Mouse (Mus musculus): Measurements from ENCODE around the gene Palld. TPM values are rescaled to one million over a fixed set of nuclear protein-coding genes. Genes with fewer than 3 reads are reported as not detected.

Palld gene
- polyA plus RNA-seq, 1 experiment from 2014 or later, result 123 TPM

GRCm38 (mm10) chr8:61556219-61556618 is 346.3 kb downstream of the Palld start:
- WGBS, result 60% methylated on average over 8 of the region's 8 CpGs
- no peak overlapping the region for H3K27ac ChIP-seq

GRCm38 (mm10) chr8:61555343-61555742 is 347.1 kb downstream of the Palld start:
- H3K4me2 ChIP-seq, result no peak overlapping the region
- H3K9me3 ChIP-seq, result 0 out of 2 replicates have a peak, but pooled peaks cover under 1% of the 10 kb centered on the region
- no peaks in the 10 kb centered on the region for H3K27me3 ChIP-seq
- 60% methylated on average over 6 of the region's 6 CpGs for WGBS
- ATAC-seq (ENCODE audit: insufficient number of reproducible peaks, low FRiP score, low TSS enrichment, low read depth), result no peak
- H3K27ac ChIP-seq, result no peak overlapping the region
- H3K36me3 ChIP-seq, result peaks cover under 1% of the 10 kb centered on the region
- no peak overlapping the region for H3K4me3 ChIP-seq
- H3K4me1 ChIP-seq, result peaks cover 8% of the 10 kb centered on the region
- H3K9ac ChIP-seq, result no peak overlapping the region

More at GRCm38 (mm10) chr8:61556219-61556618, 346.3 kb downstream of the Palld start:
- H3K9me3 ChIP-seq, result no peaks in the 10 kb centered on the region
- peaks cover 11% of the 10 kb centered on the region for H3K4me1 ChIP-seq
- ATAC-seq (ENCODE audit: insufficient number of reproducible peaks, low FRiP score, low TSS enrichment, low read depth), result no peak
- H3K9ac ChIP-seq, result no peak overlapping the region
- H3K27me3 ChIP-seq, result no peaks in the 10 kb centered on the region
- no peak overlapping the region for H3K4me3 ChIP-seq
- no peak overlapping the region for H3K4me2 ChIP-seq
- H3K36me3 ChIP-seq, result no peaks in the 10 kb centered on the region

- no peak overlapping the region; the same call in 1 of the 2 replicates for H3K27ac ChIP-seq
- H3K36me3 ChIP-seq, result peaks cover 24% of the 10 kb centered on the region
- WGBS, result 81% methylated on average over 8 of the region's 8 CpGs
- no peaks in the 10 kb centered on the region for H3K27me3 ChIP-seq
- H3K9me3 ChIP-seq, result peaks cover 12% of the 10 kb centered on the region; the same call in 1 of the 2 replicates
- no peak overlapping the region for H3K9ac ChIP-seq
- H3K4me1 ChIP-seq, result peaks cover 3% of the 10 kb centered on the region; the same call in 1 of the 2 replicates
- ATAC-seq (ENCODE audit: insufficient number of reproducible peaks, low FRiP score, low TSS enrichment, low read depth), result no peak
- H3K4me3 ChIP-seq, result no peak overlapping the region
- no peak overlapping the region for H3K4me2 ChIP-seq
These were observed 349.6 kb downstream of the Palld start for GRCm38 (mm10) chr8:61552755-61553402.

- peaks cover 12% of the 10 kb centered on the region; the same call in 1 of the 2 replicates for H3K9me3 ChIP-seq
- H3K36me3 ChIP-seq, result peaks cover 29% of the 10 kb centered on the region
- ATAC-seq (ENCODE audit: insufficient number of reproducible peaks, low FRiP score, low TSS enrichment, low read depth), result 0 out of 2 replicates have a peak, but pooled peaks have one; percentile 24
- H3K27me3 ChIP-seq, result no peaks in the 10 kb centered on the region
- no peak overlapping the region for H3K4me2 ChIP-seq
- peaks cover 3% of the 10 kb centered on the region; the same call in 1 of the 2 replicates for H3K4me1 ChIP-seq
- H3K9ac ChIP-seq, result no peak overlapping the region
- H3K4me3 ChIP-seq, result no peak overlapping the region
- H3K27ac ChIP-seq, result no peak overlapping the region; the same call in 1 of the 2 replicates
- 34% methylated on average over 6 of the region's 6 CpGs for WGBS
These were observed 350.3 kb downstream of the Palld start for GRCm38 (mm10) chr8:61552221-61552620.

- no peak overlapping the region for H3K9ac ChIP-seq
- ATAC-seq (ENCODE audit: insufficient number of reproducible peaks, low FRiP score, low TSS enrichment, low read depth), result no peak
- WGBS, result 54% methylated on average over 27 of the region's 27 CpGs
- no peak overlapping the region for H3K4me3 ChIP-seq
- no peak overlapping the region for H3K27ac ChIP-seq
- H3K9me3 ChIP-seq, result peaks cover 12% of the 10 kb centered on the region; the same call in 1 of the 2 replicates
- H3K27me3 ChIP-seq, result no peaks in the 10 kb centered on the region
- no peak overlapping the region for H3K4me2 ChIP-seq
- H3K4me1 ChIP-seq, result peaks cover 3% of the 10 kb centered on the region; the same call in 1 of the 2 replicates
- peaks cover 38% of the 10 kb centered on the region for H3K36me3 ChIP-seq
These were observed 352.3 kb downstream of the Palld start for GRCm38 (mm10) chr8:61550006-61550748.

- no peaks in the 10 kb centered on the region for H3K27me3 ChIP-seq
- whole genome bisulfite sequencing, result 75% methylated on average over 41 of the region's 41 CpGs
- H3K36me3 ChIP-seq, result peaks cover 43% of the 10 kb centered on the region
- no peak overlapping the region for H3K9ac ChIP-seq
- H3K4me2 ChIP-seq, result no peak overlapping the region
- H3K4me3 ChIP-seq, result no peak overlapping the region
- peaks cover 3% of the 10 kb centered on the region; the same call in 1 of the 2 replicates for H3K4me1 ChIP-seq
- ATAC-seq (ENCODE audit: insufficient number of reproducible peaks, low FRiP score, low TSS enrichment, low read depth), result no peak
- H3K27ac ChIP-seq, result no peak overlapping the region
- peaks cover 12% of the 10 kb centered on the region; the same call in 1 of the 2 replicates for H3K9me3 ChIP-seq
These were observed 352.9 kb downstream of the Palld start for GRCm38 (mm10) chr8:61549585-61549984.

- H3K27ac ChIP-seq, result peak overlapping the region; percentile 29; the same call in 1 of the 2 replicates
- H3K27me3 ChIP-seq, result no peaks in the 10 kb centered on the region
- no peaks in the 10 kb centered on the region for H3K9me3 ChIP-seq
- H3K4me1 ChIP-seq, result no peaks in the 10 kb centered on the region
- 36% methylated on average over 7 of the region's 7 CpGs for WGBS
- peaks cover 56% of the 10 kb centered on the region for H3K36me3 ChIP-seq
- no peak overlapping the region for H3K9ac ChIP-seq
- 0 out of 2 replicates have a peak, but pooled peaks have one; percentile 10 for ATAC-seq (ENCODE audit: insufficient number of reproducible peaks, low FRiP score, low TSS enrichment, low read depth)
- H3K4me2 ChIP-seq, result no peak overlapping the region
- no peak overlapping the region for H3K4me3 ChIP-seq
These were observed 362.5 kb downstream of the Palld start for GRCm38 (mm10) chr8:61539828-61540500.

- no peaks in the 10 kb centered on the region for H3K9me3 ChIP-seq
These were observed 365.0 kb downstream of the Palld start for GRCm38 (mm10) chr8:61537471-61537870.

GRCm38 (mm10) chr8:61535472-61535871 is 367.0 kb downstream of the Palld start:
- WGBS, result 81% methylated on average over 11 of the region's 11 CpGs
- ATAC-seq (ENCODE audit: insufficient number of reproducible peaks, low FRiP score, low TSS enrichment, low read depth), result no peak
- Histone ChIP-seq H3K36me3 (peaks cover 58% of the 10 kb centered on the region), H3K27me3 (no peaks in the 10 kb centered on the region), H3K27ac (no peak overlapping the region), H3K9me3 (no peaks in the 10 kb centered on the region), H3K4me3 (no peak overlapping the region), H3K4me1 (no peaks in the 10 kb centered on the region), H3K9ac (no peak overlapping the region), H3K4me2 (no peak overlapping the region)

More at GRCm38 (mm10) chr8:61537471-61537870, 365.0 kb downstream of the Palld start:
- H3K9ac ChIP-seq, result no peak overlapping the region
- H3K27me3 ChIP-seq, result no peaks in the 10 kb centered on the region
- no peaks in the 10 kb centered on the region for H3K4me1 ChIP-seq
- no peak overlapping the region for H3K4me2 ChIP-seq
- peaks cover 50% of the 10 kb centered on the region for H3K36me3 ChIP-seq
- H3K4me3 ChIP-seq, result no peak overlapping the region
- no peak overlapping the region for H3K27ac ChIP-seq
- WGBS, result 77% methylated on average over 5 of the region's 5 CpGs
- ATAC-seq (ENCODE audit: insufficient number of reproducible peaks, low FRiP score, low TSS enrichment, low read depth), result no peak

- Histone ChIP-seq H3K4me3 (no peak overlapping the region), H3K27me3 (no peaks in the 10 kb centered on the region), H3K9me3 (no peaks in the 10 kb centered on the region), H3K4me2 (no peak overlapping the region), H3K4me1 (no peaks in the 10 kb centered on the region), H3K27ac (no peak overlapping the region), H3K36me3 (peaks cover 72% of the 10 kb centered on the region), H3K9ac (no peak overlapping the region)
- no peak for ATAC-seq (ENCODE audit: insufficient number of reproducible peaks, low FRiP score, low TSS enrichment, low read depth)
- WGBS, result 51% methylated on average over 16 of the region's 16 CpGs
These were observed 369.0 kb downstream of the Palld start for GRCm38 (mm10) chr8:61533356-61533926.

- H3K4me1 ChIP-seq, result no peaks in the 10 kb centered on the region
- H3K9ac ChIP-seq, result no peak overlapping the region
- WGBS, result 73% methylated on average over 5 of the region's 5 CpGs
- H3K27ac ChIP-seq, result no peak overlapping the region
- H3K36me3 ChIP-seq, result peaks cover 72% of the 10 kb centered on the region
- no peak overlapping the region for H3K4me2 ChIP-seq
- H3K9me3 ChIP-seq, result no peaks in the 10 kb centered on the region
- H3K27me3 ChIP-seq, result no peaks in the 10 kb centered on the region
- H3K4me3 ChIP-seq, result no peak overlapping the region
- no peak for ATAC-seq (ENCODE audit: insufficient number of reproducible peaks, low FRiP score, low TSS enrichment, low read depth)
These were observed 369.7 kb downstream of the Palld start for GRCm38 (mm10) chr8:61532831-61533230.

All from limb, embryonic 15.5 days (tissue).